Mouse (Mus musculus): Measurements from ENCODE around the gene Cox16.
"Not testable (repeated sequence)": the region's sequence is repeated elsewhere in the genome, so short reads cannot be mapped to it uniquely, and the experiment has no call there.

DNA sequence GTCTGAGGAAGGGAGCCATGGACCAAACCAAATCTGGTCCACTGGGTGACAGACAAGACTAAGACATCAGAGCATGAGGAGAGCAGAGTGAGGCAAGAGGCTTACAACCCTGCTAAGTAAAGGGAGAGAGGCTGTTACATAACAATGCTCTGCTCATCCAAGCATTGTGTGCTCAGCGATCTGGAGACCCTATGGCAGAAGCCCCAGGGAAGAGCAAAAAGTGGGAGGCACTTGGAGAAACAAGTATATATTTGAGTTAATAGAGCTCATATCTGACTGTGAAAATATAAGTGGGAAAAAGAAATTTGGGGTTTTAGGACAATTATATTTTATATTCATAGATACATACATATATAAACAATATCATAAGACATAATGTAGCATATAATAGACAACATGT lies 105.6 kb downstream of the Cox16 start, which contains the start of gene Gm4787:
- TF ChIP-seq CTCF (IDR thresholded peaks at IDR 0.05; ENCODE audit: low read depth); EP300 (optimal IDR thresholded peaks at IDR 0.05): not testable (repeated sequence)

All from stomach, postnatal 0 days (tissue).